Mouse (Mus musculus): ENCODE data around the gene Ubqln1. TPM values are rescaled to one million over a fixed set of nuclear protein-coding genes. Genes with fewer than 3 reads are reported as not detected.
"Not testable (repeated sequence)": the region's sequence is repeated elsewhere in the genome, so short reads cannot be mapped to it uniquely, and the experiment has no call there.

The Ubqln1 gene
- polyA plus RNA-seq, 1 experiment from 2014 or later: 119 TPM

GRCm38 (mm10) chr13:58163343-58163742 lies 52.1 kb downstream of the Ubqln1 start:
- Histone ChIP-seq H3K4me1 (peaks cover 6% of the 10 kb centered on the region; the same call in 1 of the 2 replicates), H3K36me3 (peaks cover 46% of the 10 kb centered on the region), H3K27me3 (ENCODE audit: insufficient read depth, poor library complexity, severe bottlenecking) (no peaks in the 10 kb centered on the region), H3K27ac (no peak overlapping the region), H3K4me3 (no peak overlapping the region), H3K9me3 (peaks cover 3% of the 10 kb centered on the region; the same call in 1 of the 2 replicates)
- 93% methylated on average over 12 of the region's 12 CpGs for WGBS
- no peak for DNase-seq (ENCODE audit: low spot score)

- no peak for DNase-seq (ENCODE audit: low spot score)
- peaks cover 42% of the 10 kb centered on the region for H3K36me3 ChIP-seq
- peaks cover 18% of the 10 kb centered on the region for H3K4me1 ChIP-seq
- H3K9me3 ChIP-seq: peaks cover 3% of the 10 kb centered on the region; the same call in 1 of the 2 replicates
- no peak overlapping the region for H3K4me3 ChIP-seq
- 93% methylated on average over 15 of the region's 15 CpGs for WGBS
- H3K27me3 ChIP-seq (ENCODE audit: insufficient read depth, poor library complexity, severe bottlenecking): no peaks in the 10 kb centered on the region
- H3K27ac ChIP-seq: no peak overlapping the region
These were observed 54.7 kb downstream of the Ubqln1 start for GRCm38 (mm10) chr13:58160761-58161160.

GRCm38 (mm10) chr13:58158099-58158912 lies 57.1 kb downstream of the Ubqln1 start:
- Histone ChIP-seq H3K27me3 (ENCODE audit: insufficient read depth, poor library complexity, severe bottlenecking) (no peaks in the 10 kb centered on the region), H3K36me3 (peaks cover 31% of the 10 kb centered on the region), H3K4me3 (peak overlapping the region; percentile 96), H3K9me3 (peaks cover 3% of the 10 kb centered on the region; the same call in 1 of the 2 replicates), H3K27ac (peak overlapping the region; percentile 90), H3K4me1 (peaks cover 18% of the 10 kb centered on the region)
- peak; percentile 93 for DNase-seq (ENCODE audit: low spot score)
- WGBS: 14% methylated on average over 16 of the region's 16 CpGs

GRCm38 (mm10) chr13:58157447-58158098 lies 57.9 kb downstream of the Ubqln1 start, which contains the start of gene Idnk:
Idnk (plus strand) TSS chr13:58157649.
- peak within 1 kb of the TSS; percentile 90 for H3K27ac ChIP-seq
- no peaks in the 10 kb centered on the region for H3K27me3 ChIP-seq (ENCODE audit: insufficient read depth, poor library complexity, severe bottlenecking)
- WGBS: under 1% methylated on average over 30 of the region's 30 CpGs
- DNase-seq (ENCODE audit: low spot score): peak; percentile 95
- H3K9me3 ChIP-seq: peaks cover 3% of the 10 kb centered on the region; the same call in 1 of the 2 replicates
- peaks cover 18% of the 10 kb centered on the region for H3K4me1 ChIP-seq
- peak within 1 kb of the TSS; percentile 96 for H3K4me3 ChIP-seq
- peaks cover 25% of the 10 kb centered on the region for H3K36me3 ChIP-seq

GRCm38 (mm10) chr13:58157036-58157435 lies 58.4 kb downstream of the Ubqln1 start:
- no peaks in the 10 kb centered on the region for H3K27me3 ChIP-seq (ENCODE audit: insufficient read depth, poor library complexity, severe bottlenecking)
- 23% methylated on average over 8 of the region's 8 CpGs for WGBS
- peak overlapping the region; percentile 90 for H3K27ac ChIP-seq
- DNase-seq (ENCODE audit: low spot score): no peak
- H3K36me3 ChIP-seq: peaks cover 21% of the 10 kb centered on the region
- H3K4me3 ChIP-seq: peak overlapping the region; percentile 96
- peaks cover 3% of the 10 kb centered on the region; the same call in 1 of the 2 replicates for H3K9me3 ChIP-seq
- H3K4me1 ChIP-seq: peaks cover 18% of the 10 kb centered on the region

- Histone ChIP-seq H3K36me3 (peaks cover 11% of the 10 kb centered on the region), H3K27me3 (ENCODE audit: insufficient read depth, poor library complexity, severe bottlenecking) (no peaks in the 10 kb centered on the region), H3K4me1 (peaks cover 18% of the 10 kb centered on the region), H3K4me3 (no peak overlapping the region), H3K27ac (no peak overlapping the region), H3K9me3 (no peaks in the 10 kb centered on the region)
- no peak for DNase-seq (ENCODE audit: low spot score)
- WGBS: 80% methylated on average over 2 of the region's 2 CpGs
These were observed 59.4 kb downstream of the Ubqln1 start for GRCm38 (mm10) chr13:58156031-58156430.

GRCm38 (mm10) chr13:58150442-58150841 lies 65.0 kb downstream of the Ubqln1 start:
- no peaks in the 10 kb centered on the region for H3K36me3 ChIP-seq

GRCm38 (mm10) chr13:58149629-58150028 lies 65.8 kb downstream of the Ubqln1 start:
- no peak for DNase-seq (ENCODE audit: low spot score)
- peaks cover 4% of the 10 kb centered on the region; the same call in 1 of the 2 replicates for H3K4me1 ChIP-seq
- whole genome bisulfite sequencing: 80% methylated on average over 3 of the region's 3 CpGs
- H3K9me3 ChIP-seq: no peaks in the 10 kb centered on the region
- H3K36me3 ChIP-seq: no peaks in the 10 kb centered on the region
- H3K4me3 ChIP-seq: no peak overlapping the region
- no peak overlapping the region for H3K27ac ChIP-seq
- H3K27me3 ChIP-seq (ENCODE audit: insufficient read depth, poor library complexity, severe bottlenecking): no peaks in the 10 kb centered on the region

More at GRCm38 (mm10) chr13:58150442-58150841, 65.0 kb downstream of the Ubqln1 start:
- H3K27me3 ChIP-seq (ENCODE audit: insufficient read depth, poor library complexity, severe bottlenecking): no peaks in the 10 kb centered on the region
- H3K4me1 ChIP-seq: peaks cover 4% of the 10 kb centered on the region; the same call in 1 of the 2 replicates
- no peak overlapping the region for H3K27ac ChIP-seq
- WGBS: 71% methylated on average over 11 of the region's 11 CpGs
- DNase-seq (ENCODE audit: low spot score): peak; percentile 68
- no peak overlapping the region for H3K4me3 ChIP-seq
- H3K9me3 ChIP-seq: no peaks in the 10 kb centered on the region

- H3K9me3 ChIP-seq: no peaks in the 10 kb centered on the region
- WGBS: 32% methylated on average over 5 of the region's 5 CpGs
- H3K36me3 ChIP-seq: no peaks in the 10 kb centered on the region
- DNase-seq (ENCODE audit: low spot score): peak; percentile 79
- peak overlapping the region; percentile 7; the same call in 1 of the 2 replicates for H3K27ac ChIP-seq
- peaks cover 4% of the 10 kb centered on the region; the same call in 1 of the 2 replicates for H3K4me1 ChIP-seq
- H3K27me3 ChIP-seq (ENCODE audit: insufficient read depth, poor library complexity, severe bottlenecking): no peaks in the 10 kb centered on the region
- H3K4me3 ChIP-seq: peak overlapping the region; percentile 56
These were observed 66.4 kb downstream of the Ubqln1 start for GRCm38 (mm10) chr13:58149033-58149558.

GRCm38 (mm10) chr13:58148256-58148831 lies 67.1 kb downstream of the Ubqln1 start:
- H3K4me3 ChIP-seq: peak overlapping the region; percentile 56
- no peak overlapping the region for H3K27ac ChIP-seq
- H3K27me3 ChIP-seq (ENCODE audit: insufficient read depth, poor library complexity, severe bottlenecking): no peaks in the 10 kb centered on the region
- DNase-seq (ENCODE audit: low spot score): peak; percentile 89
- no peaks in the 10 kb centered on the region for H3K36me3 ChIP-seq
- H3K4me1 ChIP-seq: peaks cover 4% of the 10 kb centered on the region; the same call in 1 of the 2 replicates
- H3K9me3 ChIP-seq: no peaks in the 10 kb centered on the region
- 1% methylated on average over 17 of the region's 17 CpGs for WGBS

- Histone ChIP-seq H3K36me3 (no peaks in the 10 kb centered on the region), H3K27me3 (ENCODE audit: insufficient read depth, poor library complexity, severe bottlenecking) (no peaks in the 10 kb centered on the region), H3K4me1 (peaks cover 4% of the 10 kb centered on the region; the same call in 1 of the 2 replicates), H3K27ac (no peak overlapping the region), H3K9me3 (no peaks in the 10 kb centered on the region), H3K4me3 (no peak overlapping the region; the same call in 1 of the 2 replicates)
- WGBS: 78% methylated on average over 1 of the region's 1 CpGs
- DNase-seq (ENCODE audit: low spot score): no peak
These were observed 67.7 kb downstream of the Ubqln1 start for GRCm38 (mm10) chr13:58147760-58148159.

GRCm38 (mm10) chr13:58146603-58147002 lies 68.8 kb downstream of the Ubqln1 start:
- H3K4me1 ChIP-seq; H3K27ac ChIP-seq; H3K36me3 ChIP-seq; H3K9me3 ChIP-seq; H3K27me3 ChIP-seq (ENCODE audit: insufficient read depth, poor library complexity, severe bottlenecking); H3K4me3 ChIP-seq: not testable (repeated sequence)
- peak; percentile 35 for DNase-seq (ENCODE audit: low spot score)
- WGBS: 94% methylated on average over 8 of the region's 8 CpGs
